Mouse (Mus musculus): ENCODE data around the gene Padi2. TPM values are rescaled to one million over a fixed set of nuclear protein-coding genes. Genes with fewer than 3 reads are reported as not detected.

The Padi2 gene
- total RNA-seq (2021), result 10 to 100 TPM; 25.0 to 27.3 TPM
- long read RNA-seq, full-length matches to known transcripts, result 28 of 33 reads
- long read RNA-seq, partial matches to known transcripts, result 2 of 33 reads
- long read RNA-seq, other reads (novel, unspliced or antisense), result 3 of 33 reads

DNA sequence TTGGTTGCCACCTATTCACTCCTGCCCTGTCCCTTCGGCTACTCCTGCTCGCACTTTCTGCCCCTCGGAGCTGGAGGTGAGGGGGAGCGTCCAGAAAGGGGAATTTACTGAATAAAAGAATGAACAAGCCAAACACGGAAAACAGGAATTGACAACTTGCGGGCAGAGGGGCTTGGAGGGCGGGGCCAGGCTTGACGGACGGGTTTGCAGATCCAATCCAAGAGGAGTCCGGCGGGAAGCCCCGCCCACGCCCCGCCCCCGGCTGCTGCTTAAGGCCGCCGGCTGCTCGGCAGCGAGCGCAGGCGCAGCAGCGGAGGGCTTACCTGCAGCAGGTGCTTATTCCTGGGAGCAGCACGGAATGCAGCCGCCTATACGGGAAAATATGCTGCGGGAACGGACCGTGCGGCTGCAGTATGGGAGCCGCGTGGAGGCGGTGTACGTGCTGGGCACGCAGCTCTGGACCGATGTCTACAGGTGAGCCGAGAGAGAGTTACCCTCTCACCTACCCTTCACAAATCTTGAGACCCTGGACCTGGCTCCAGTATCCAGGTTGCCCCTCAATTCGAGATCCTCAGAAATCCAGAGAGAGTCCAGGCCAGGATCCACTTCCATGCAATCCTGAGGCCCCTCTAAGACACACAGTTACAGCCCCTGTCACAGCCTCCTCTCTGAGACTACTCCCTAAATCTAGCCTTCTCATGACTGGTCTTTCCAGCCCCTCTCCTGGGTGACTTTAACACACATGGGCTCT is at the start of gene Padi2:
TSS of gene Padi2 (plus strand) at position 269 of the 751 bp plus-strand sequence.
- peak in 1 of 2 experiments; percentile 57 for DNase-seq (ENCODE audit: low spot score in 2 of 2)

DNA sequence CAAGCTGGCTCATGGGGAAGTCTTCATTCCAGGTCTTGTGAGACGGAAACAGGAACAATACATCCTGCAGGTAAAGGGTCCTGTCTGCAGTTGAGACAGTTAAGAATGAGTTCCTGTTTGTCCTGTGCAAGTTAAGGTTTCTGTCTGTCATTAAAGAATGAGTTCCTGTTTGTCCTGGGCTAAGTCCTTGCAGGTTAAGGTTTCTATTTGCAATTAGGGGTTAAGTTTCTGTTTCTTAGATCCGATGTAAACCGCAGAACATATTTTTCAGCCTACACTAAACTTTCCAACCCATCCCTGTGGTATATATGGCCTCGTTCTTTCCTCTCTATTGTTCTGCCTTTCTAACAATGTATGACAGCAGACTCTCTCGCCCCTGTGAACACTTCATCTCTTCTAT is 49.1 kb upstream of the Padi2 start:
- DNase-seq (ENCODE audit: low spot score in 2 of 2), result no peak

DNA sequence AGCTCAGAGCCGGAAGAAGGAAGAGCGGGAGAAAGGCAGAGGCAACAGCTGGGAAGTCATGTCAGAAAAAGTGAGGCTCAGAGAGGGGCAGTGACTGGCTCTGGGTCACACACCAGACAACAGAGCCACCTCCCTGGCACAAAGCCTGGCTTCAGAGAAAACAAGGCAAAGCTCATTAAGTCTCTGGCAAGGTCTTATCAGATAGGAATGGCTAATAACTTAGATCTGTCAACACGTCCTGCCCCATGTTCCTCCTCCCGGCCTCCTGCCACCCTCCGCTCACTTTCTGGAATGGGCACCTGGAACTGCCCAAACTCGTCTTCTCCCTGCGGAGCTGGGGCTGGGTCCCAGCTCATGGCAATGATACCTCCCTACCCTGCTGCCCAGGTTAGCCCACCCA is 48.3 kb upstream of the Padi2 start:
- no peak for DNase-seq (ENCODE audit: low spot score in 2 of 2)

DNA sequence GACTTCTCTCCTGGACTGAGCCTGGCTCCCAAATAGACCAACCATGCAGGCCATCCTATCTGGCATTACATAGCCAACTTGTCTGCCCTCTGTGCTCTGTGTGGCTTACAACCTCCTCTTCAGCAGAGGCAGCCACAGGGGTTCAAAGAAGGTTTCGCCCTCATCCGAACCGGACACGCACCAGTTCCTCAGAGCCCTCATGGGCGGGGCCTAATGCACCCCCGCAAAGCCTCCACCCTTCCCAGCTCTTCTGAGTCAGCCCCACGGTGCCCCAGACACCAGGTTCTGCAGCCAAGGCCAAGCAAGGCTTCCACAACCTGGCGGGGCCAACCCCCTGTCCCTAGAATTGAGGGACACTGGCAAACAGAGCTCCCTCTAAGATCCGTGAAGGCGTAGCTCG is 46.9 kb upstream of the Padi2 start:
- no peak for DNase-seq (ENCODE audit: low spot score in 2 of 2)

DNA sequence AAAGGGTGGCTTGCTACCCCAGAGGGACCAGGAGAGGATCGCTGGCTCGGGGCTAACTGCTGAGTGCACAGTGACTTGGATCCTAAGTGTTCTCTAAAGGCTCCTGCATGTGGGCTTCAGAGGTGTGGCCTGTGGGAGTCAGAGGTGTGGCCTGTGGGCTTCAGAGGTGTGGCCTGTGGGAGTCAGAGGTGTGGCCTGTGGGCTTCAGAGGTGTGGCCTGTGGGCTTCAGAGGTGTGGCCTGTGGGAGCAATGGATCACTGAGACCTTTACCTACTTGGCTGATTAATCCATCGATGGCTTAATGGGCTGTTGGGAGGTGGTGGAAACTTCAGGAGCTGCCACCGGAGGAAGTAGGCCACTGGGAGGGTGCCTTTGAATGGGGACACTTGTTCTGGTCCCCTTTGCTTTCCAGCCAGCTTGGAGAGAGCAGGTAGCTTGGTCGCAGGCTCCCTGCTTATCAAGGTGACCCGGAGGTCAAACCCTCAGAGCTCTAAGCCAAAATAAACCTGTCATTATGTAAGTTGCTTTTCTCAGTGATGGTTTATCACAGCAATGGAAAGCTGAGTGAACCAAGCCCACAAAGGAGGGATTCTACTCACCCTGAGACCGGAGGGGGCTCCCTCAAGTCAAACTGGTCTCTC is 45.9 kb upstream of the Padi2 start:
- DNase-seq (ENCODE audit: low spot score in 2 of 2), result no peak

DNA sequence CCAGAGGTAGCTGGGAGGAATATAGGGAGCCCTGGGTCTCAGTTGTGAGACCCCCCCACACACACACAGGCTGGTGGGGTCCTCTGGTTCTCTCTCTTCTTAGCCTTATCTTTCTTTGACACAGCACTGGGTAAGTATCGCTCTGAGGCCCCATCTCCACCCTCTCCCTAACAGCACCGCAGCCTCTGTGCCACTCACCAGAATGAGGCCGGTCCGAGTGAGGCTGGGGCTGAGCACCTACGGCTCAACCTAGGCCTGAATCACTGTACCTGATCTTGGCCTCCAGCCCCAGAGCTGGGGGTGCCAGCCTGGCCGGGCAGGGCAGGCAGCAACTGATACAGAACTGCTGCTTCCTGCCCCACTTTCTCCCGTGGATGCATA is 45.4 kb upstream of the Padi2 start:
- DNase-seq (ENCODE audit: low spot score in 2 of 2), result no peak

DNA sequence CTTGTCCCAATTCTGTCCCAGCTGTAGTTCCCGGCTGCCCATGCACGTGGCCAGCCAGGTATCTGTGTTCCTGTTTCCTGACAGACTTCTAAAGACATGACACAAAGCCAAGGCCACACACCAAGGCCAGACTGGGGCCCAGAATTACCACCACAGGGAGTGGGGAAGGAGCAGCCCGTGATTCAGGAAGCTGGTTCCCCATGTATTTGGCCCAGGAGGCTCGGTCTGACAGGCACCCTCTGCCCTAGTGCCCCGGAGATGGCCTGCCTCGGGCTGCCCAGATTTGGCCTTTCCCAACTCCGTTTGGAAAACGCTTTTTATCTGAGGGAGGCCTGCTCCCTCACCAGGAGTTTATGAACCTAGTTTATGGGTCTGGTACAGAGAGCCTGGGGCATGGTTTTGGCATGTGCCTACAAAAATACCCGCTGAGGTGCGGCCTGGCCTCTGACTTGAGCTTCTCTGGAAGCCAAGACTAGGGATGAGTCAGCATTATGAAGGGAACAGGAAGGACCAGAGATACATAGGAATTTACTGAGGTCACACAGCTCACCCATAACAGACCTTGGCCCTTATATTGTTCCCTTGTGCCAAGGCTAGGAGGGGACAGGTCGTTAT is 44.0 kb upstream of the Padi2 start:
- DNase-seq (ENCODE audit: low spot score in 2 of 2), result no peak

DNA sequence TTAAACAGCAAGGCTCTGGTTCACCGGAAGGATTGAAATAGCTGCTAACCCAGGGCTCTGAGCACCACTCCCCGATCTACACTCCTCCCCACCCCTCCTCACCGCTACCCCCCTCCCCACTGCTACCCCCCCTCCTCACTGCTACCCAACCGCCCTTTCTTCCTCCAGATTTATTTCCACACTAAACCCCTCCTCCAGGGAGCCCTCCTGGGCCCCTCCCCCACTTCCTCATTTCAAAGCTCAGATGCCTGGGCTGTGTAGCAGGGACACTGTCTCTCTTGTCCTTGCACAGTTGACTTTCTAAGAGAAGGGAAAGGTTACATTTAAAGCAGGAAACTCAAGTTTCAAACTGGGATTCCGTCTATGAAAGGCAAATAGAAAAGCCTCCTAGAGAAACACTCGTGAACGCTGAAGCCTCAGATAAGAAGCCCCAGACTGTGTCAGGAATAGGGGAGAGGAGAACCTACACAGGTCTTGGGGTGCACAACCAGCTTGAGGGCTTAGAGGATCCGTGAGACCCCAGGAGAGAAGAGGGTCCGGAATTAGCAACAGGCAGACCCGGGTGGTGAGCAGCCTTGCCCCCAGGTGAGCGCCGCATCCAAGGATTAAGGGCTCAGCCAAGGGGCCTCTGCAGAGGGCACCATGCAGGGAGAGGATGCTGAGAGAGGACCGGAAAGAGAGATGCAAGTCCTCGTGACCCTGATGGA is 37.5 kb upstream of the Padi2 start:
- no peak for DNase-seq (ENCODE audit: low spot score in 2 of 2)

DNA sequence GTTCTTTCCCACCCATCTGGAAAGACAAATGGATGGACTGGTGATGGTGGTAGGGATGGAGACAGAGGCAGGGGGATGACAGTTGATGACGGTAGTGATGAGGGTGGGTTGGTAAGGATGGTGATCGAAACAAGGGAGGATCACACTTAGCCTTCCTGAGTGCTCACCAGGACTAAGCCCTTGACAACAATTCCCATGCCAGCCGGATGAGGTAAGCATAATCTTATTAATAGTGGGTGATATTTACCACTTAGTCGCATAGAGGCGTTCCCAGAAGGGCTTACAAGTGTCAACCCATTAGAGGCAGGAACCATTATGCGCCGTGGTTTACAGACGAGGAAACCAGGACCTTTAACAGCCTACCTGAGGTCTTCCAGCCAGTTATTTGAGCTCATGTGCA is 36.2 kb upstream of the Padi2 start:
- no peak for DNase-seq (ENCODE audit: low spot score in 2 of 2)

DNA sequence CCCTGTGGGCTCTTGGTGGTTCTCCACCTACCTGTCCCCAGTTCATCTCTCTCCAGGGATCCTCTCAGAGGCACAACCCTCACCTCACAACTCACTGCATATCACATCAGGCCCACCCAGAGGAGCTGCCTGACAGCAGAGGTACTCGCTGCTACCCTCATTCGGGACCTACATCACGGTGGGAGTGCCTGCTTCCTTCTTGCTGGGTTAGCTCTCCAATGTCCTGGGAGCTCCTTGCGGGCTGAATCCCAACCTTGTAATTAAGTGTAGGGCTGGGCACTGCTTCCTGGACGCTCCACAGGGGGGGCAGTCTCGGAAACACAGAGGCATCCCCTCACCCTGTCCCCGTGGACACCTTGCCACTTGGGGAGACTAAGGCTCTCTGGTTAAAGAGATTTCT is 35.3 kb upstream of the Padi2 start:
- no peak for DNase-seq (ENCODE audit: low spot score in 2 of 2)

DNA sequence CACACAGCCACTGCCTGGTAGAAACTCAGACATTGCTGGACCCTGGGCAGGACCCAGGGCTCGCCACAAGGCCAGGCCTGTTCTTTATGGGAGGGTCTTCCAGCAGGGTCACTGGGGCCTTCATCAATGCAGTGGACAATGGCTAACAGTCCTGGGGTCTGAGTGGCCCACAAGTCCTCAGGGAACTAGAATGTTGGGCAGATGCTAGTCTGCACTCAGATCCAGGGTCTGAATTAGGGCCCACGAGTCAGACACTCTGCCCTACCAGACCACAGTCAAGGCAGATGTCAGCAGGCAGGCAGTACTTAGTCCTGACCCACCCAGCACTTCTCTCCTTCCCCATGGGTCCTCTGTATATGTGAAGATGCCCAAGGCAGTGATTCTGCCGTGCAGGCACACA is 34.8 kb upstream of the Padi2 start:
- no peak for DNase-seq (ENCODE audit: low spot score in 2 of 2)

DNA sequence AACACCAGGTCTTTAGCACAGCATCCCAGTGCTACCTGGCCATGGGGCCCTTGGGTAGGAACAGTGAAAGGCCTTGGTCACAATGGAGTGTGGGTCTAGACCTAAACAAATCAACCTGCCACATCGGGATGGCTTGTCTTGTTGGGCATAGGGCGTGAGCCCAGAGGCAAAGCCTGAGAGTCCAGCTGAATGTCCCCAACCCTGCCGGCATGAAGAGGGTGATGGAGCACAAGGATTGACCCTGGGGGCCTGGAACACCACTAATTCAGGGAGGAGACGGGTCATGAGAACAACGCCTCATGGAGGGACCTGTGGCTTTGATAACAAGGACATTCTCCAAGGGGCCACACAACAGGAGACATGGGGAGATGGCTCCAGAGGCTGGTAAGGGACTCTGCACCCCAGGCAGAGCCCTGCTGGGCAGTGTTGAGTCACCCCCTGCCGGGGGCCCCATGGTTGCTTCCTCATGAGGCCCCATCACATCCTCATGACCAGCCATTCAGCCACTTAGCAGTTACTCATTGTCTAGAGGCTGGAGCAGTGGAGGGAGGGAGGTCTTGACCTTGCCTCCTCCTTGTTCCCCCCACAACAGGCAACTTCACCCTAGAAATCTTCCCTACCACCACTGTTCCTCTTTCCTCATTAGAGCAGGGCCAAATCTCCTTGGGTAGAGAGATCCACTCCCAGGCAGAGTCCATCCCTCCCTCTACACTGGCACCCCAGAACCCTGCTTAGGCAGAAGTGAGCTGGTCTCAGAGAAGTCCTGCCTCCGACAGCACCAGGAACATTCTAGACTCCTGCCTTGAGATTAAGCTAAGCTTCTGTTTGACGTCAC is 34.1 kb upstream of the Padi2 start:
- no peak for DNase-seq (ENCODE audit: low spot score in 2 of 2)

DNA sequence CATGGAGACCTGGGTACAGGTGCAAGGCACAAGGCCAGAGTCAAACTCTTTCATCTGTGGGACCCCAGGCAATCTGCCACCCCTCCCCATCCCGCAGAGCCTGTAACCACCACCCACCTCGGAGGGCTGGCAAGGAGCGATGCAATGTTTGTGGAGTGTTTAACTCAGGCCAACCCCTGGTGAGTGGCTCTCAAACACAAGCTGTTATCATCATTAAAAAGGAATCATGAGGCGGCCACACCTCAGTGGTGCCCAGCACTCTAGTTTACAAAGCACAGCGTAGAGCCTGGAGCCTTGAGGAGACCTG is 33.5 kb upstream of the Padi2 start:
- DNase-seq (ENCODE audit: low spot score in 2 of 2), result no peak

DNA sequence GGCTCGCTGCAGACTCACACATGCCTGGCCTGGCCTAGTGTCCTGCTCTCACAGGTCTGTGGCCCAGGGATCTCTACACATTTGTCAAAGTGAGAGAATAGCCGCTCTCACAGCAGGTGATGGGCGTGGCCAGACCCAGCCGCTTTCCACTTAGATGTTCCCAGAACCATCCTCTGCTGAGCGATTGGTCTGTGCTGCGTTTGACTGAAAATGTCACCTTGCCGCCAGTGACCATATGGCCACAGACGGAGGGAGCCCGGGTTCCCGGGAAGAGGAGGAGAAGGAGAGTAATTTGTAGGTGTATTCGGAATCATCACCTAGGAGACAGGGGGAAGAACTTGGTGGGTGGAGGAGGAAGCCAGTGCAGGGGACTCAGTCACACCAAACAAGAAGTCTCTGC is 33.1 kb upstream of the Padi2 start:
- no peak for DNase-seq (ENCODE audit: low spot score in 2 of 2)

DNA sequence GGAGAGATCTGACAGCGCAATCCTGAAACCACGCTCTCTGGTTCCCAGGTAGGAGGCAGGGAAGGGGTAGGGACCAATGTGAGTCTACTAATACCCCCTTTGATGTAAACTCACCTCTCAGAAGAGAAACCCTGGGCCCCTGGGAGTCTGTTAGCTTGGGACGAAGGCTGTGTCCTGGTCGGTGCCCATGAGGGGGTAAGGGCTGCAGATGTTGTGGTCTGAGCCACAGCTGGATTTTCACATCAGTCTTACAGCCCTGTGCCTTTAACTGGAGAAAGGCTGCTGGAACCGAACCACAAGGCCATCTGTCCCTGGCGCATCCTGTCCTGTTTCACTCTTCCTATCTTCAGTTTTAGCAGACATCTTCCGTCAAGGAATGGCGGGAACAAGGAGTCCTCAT is 30.0 kb upstream of the Padi2 start:
- no peak for DNase-seq (ENCODE audit: low spot score in 2 of 2)

DNA sequence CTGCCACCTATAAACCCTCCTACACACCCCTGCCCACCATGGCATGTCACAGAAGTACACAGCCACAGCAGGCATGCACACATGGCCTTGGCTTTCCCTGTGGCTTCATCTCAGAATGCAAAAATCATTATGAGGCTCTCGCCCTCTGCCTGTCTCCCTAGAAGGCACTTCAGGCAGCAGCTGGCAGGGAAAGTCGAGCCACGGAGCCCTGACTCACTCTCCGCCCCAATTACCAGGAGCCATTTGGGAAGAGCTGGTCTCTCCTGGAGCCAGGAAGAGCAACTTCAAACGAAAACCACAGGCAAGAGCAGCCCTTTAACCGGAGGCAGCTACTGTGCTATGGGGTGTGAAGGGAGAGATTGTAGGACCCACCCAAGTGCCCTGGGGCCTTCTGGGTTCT is 29.5 kb upstream of the Padi2 start:
- DNase-seq (ENCODE audit: low spot score in 2 of 2), result no peak

DNA sequence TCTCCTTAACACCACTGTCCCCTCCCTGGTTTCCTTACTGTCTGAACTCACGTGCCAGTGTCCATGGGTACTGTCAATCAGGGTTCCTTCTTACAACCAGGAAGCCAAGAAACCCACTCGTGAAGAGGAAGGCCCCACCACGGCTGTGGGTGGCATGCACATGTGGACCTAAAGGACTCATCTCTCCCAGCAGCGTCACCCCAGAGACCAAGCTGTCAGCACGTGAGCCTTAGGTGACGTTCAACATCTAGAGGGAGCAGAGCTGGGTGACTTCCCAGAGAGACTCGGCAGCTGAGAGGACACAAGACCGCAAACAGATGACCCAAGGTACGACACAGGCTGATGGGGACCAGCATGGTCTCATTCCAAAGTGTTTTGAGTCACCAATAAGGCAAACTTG is 28.7 kb upstream of the Padi2 start:
- DNase-seq (ENCODE audit: low spot score in 2 of 2), result no peak

DNA sequence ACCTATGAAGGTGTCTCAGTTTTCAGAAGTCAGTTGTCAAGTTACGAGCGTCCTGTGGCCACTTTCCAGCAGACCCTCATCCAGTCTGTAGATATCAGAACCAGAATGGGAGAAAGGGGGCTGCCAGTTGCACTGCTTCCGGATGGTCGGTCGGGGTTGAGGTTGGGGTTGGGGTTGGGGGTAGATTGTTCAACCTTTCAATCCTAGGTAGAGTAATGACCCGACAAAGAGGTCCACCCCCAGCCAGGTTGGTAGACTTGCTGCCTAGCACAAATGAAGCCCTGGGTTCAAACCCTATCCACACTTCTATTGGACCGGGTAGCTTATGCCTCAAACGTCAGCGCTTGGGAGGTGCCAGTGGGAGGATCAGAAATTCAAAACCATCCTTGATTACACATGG is 27.5 kb upstream of the Padi2 start:
- DNase-seq (ENCODE audit: low spot score in 2 of 2), result no peak

DNA sequence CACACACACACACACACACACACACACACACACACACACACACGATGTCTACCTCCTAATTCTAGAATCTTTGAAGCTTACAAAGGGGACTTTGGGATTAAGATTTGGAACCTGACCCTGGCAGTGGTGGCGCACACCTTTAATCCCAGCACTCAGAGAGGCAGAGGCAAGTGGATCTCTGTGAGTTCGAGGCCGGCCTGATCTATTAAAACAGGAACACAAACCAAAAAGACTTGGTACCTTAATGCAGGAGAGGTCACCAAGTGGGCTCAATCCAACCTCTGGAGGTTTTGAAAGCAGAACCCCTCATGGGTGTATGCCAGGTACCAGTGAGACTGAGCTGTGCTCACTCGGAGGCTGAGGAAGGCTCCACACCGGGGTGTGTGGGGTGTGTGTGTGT is 27.0 kb upstream of the Padi2 start:
- no peak for DNase-seq (ENCODE audit: low spot score in 2 of 2)

DNA sequence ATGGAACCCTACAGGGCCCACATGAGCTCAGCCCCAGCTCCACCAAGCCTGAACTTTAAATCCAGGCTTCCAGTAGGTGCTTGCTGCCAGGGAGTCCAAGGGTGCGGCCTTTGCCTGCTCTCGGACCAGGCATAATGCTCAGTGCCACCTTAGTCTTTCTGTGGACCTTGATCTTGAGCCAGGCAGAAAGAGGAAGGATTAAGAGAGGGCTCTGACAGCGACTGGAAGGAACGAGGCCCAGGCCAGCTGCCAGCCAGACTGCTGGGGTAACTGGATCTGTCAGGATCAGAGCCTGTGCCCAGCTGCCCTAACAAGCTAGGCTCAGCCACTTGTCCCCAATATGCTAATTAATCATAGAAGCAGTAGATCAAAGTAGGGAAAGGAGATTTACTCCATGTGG is 26.4 kb upstream of the Padi2 start:
- DNase-seq (ENCODE audit: low spot score in 2 of 2), result peak in 1 of 2 experiments; percentile 31

DNA sequence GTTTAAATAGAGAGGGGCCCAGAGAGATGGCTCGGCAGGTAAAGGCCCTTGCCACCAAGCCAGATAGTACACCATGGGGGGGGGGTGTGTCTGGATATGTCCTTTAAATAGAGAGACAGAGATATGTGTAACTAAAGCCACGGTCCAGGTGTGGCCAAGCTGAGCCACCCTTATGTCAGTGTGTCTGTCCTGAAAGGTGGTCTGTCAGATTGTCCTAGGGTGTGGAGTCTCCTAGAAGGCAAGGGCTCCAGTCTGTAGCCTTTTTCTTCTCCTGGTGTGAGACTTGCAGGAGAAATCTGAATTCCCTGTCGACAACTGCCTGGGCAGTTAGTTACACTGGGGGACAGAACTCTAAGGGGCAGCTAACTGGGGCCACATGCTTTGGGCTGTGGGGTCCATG is 25.9 kb upstream of the Padi2 start:
- no peak for DNase-seq (ENCODE audit: low spot score in 2 of 2)

Data from layer of hippocampus, adult 18-20 months (tissue).